ENCODE assay signal across 9 mouse cellular contexts in the genomic region with DNA sequence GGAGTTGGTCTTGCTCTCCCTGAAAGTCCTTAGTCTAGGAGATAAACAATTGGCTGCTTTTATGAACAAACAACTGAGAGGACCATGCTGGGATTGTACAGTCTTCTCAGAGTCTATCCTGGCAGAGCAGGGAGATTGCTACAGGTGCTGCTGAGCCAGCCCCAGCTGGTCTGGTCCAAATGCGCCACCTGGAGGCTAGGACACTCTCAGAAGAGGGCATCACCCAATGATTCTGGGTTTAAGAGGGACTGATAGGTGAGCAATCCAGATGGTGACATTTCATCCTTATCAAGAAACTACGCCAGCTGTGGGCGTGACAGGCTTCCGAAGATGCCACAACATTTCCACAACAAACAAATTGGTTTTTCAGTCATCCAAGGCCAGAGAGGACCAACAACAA. TPM values are rescaled to one million over a fixed set of nuclear protein-coding genes. Genes with fewer than 3 reads are reported as not detected.
DNase-seq lines count a peak whose midpoint lies in the region; ATAC-seq and TF ChIP-seq lines count a peak whose summit lies in the region.
"Had no signal": no experiment of that assay in that cellular context is flagged by ENCODE, and none has a peak within 500 bp of the region (broad histone marks: within the 10 kb centered on the region; RNA-seq: fewer than 3 reads in every experiment).

No protein-coding gene starts in this region.

- peak; percentile 53; the same call in 1 of the 2 replicates for ATAC-seq in forebrain, embryonic 11.5 days (replicated peaks; ENCODE audit: low FRiP score)
- peak; percentile 83 for ATAC-seq in hindbrain, postnatal 0 days
- peak; percentile 85 for ATAC-seq in megakaryocyte-erythroid progenitor cell, adult 5-6 weeks (replicated peaks; ENCODE audit: low FRiP score, low TSS enrichment, poor library complexity, severe bottlenecking)
- ATAC-seq in inflammation-experienced regulatory T-cells, adult 6 months = no peak

- DNase-seq in Muller cell, postnatal 12 days (ENCODE audit: inconsistent ontology term) = peak; percentile 56
- peak; percentile 40 for DNase-seq in c-Kit-positive CD71-negative TER-119-negative erythroid progenitor cells, embryonic 14.5 days (ENCODE audit: low read depth)
- DNase-seq in forebrain, embryonic 11.5 days (ENCODE audit: low spot score) = peak; percentile 69
- peak; percentile 79 for DNase-seq in hindbrain, postnatal 0 days (ENCODE audit: low spot score)
- peak; percentile 69 to 71 for DNase-seq in left cerebral cortex, adult 18-20 months (ENCODE audit: low spot score in 2 of 2)

- H3K27ac ChIP-seq in forebrain, embryonic 11.5 days (ENCODE audit: low read depth, low read length) = no peak overlapping the region
- H3K27ac ChIP-seq in hindbrain, postnatal 0 days = no peak overlapping the region
- H3K27ac ChIP-seq in small intestine, adult 2 months (ENCODE audit: insufficient read depth, low read depth, low read length) = no peak overlapping the region
- H3K27ac ChIP-seq: limb, embryonic 13.5 days had no signal

- 52% methylated on average over 4 of the region's 4 CpGs for WGBS in forebrain, embryonic 11.5 days
- WGBS in hindbrain, postnatal 0 days = 56% methylated on average over 4 of the region's 4 CpGs
- WGBS in small intestine, adult 2 months = 27% methylated on average over 4 of the region's 4 CpGs

- TF ChIP-seq POLR2A in small intestine, adult 2 months (IDR thresholded peaks at IDR 0.05; ENCODE audit: low read depth, low read length) = no peak

- no peaks in the 10 kb centered on the region for H3K27me3 ChIP-seq in forebrain, embryonic 11.5 days (ENCODE audit: control insufficient read depth, insufficient read depth, low read length)
- H3K27me3 ChIP-seq in hindbrain, postnatal 0 days (ENCODE audit: insufficient read depth, low read length) = no peaks in the 10 kb centered on the region
- H3K27me3 ChIP-seq in small intestine, adult 2 months (ENCODE audit: control insufficient read depth, insufficient read depth, low read length) = no peaks in the 10 kb centered on the region
- H3K27me3 ChIP-seq: limb, embryonic 13.5 days had no signal

- no peaks in the 10 kb centered on the region for H3K9me3 ChIP-seq in forebrain, embryonic 11.5 days (ENCODE audit: control insufficient read depth, low read length)
- no peaks in the 10 kb centered on the region for H3K9me3 ChIP-seq in hindbrain, postnatal 0 days (ENCODE audit: low read length)
- H3K9me3 ChIP-seq: limb, embryonic 13.5 days had no signal

- TF ChIP-seq CTCF in hindbrain, postnatal 0 days (IDR thresholded peaks at IDR 0.05; ENCODE audit: low read depth) = peak; percentile 86
- TF ChIP-seq CTCF in small intestine, adult 2 months (IDR thresholded peaks at IDR 0.05; ENCODE audit: extremely low read depth, insufficient read length, insufficient replicate concordance, low read depth, low read length) = peak; percentile 57; the same call in 1 of the 2 replicates

- H3K4me3 ChIP-seq in forebrain, embryonic 11.5 days (ENCODE audit: low read depth, low read length) = no peak overlapping the region
- no peak overlapping the region for H3K4me3 ChIP-seq in hindbrain, postnatal 0 days (ENCODE audit: low read length)
- H3K4me3 ChIP-seq in small intestine, adult 2 months (ENCODE audit: low read depth, low read length) = no peak overlapping the region
- H3K4me3 ChIP-seq: limb, embryonic 13.5 days had no signal

- H3K9ac ChIP-seq in forebrain, embryonic 11.5 days (ENCODE audit: low read length) = no peak overlapping the region
- H3K9ac ChIP-seq in hindbrain, postnatal 0 days (replicated peaks; ENCODE audit: low read length) = no peak overlapping the region
- H3K9ac ChIP-seq: limb, embryonic 13.5 days had no signal

- H3K4me2 ChIP-seq in forebrain, embryonic 11.5 days (ENCODE audit: low read depth, low read length, severe bottlenecking) = no peak overlapping the region
- no peak overlapping the region for H3K4me2 ChIP-seq in hindbrain, postnatal 0 days (ENCODE audit: low read depth, low read length)
- H3K4me2 ChIP-seq: limb, embryonic 13.5 days had no signal

- H3K36me3 ChIP-seq in forebrain, embryonic 11.5 days (ENCODE audit: control insufficient read depth, insufficient read depth, low read length) = no peaks in the 10 kb centered on the region
- no peaks in the 10 kb centered on the region for H3K36me3 ChIP-seq in hindbrain, postnatal 0 days (ENCODE audit: insufficient read depth, low read length)
- H3K36me3 ChIP-seq in small intestine, adult 2 months (ENCODE audit: control insufficient read depth, insufficient read depth, low read length) = no peaks in the 10 kb centered on the region
- H3K36me3 ChIP-seq: limb, embryonic 13.5 days had no signal

- no peaks in the 10 kb centered on the region for H3K4me1 ChIP-seq in forebrain, embryonic 11.5 days (replicated peaks; ENCODE audit: control insufficient read depth, insufficient read depth, low read length)
- no peaks in the 10 kb centered on the region for H3K4me1 ChIP-seq in hindbrain, postnatal 0 days (ENCODE audit: insufficient read depth, low read length)
- H3K4me1 ChIP-seq in small intestine, adult 2 months (ENCODE audit: control insufficient read depth, insufficient read depth, insufficient read length, low read length) = no peaks in the 10 kb centered on the region

RNA-seq across cellular contexts. Expression of gene Smarca5, which starts 51.2 kb away (rescaled TPM):
- 169 and 176 TPM in 2 replicates for polyA plus RNA-seq in forebrain, embryonic 11.5 days (2014; fragmentation: Nextera tagmentation; extraction: Ambion mirVana)
- total RNA-seq in hindbrain, postnatal 0 days (2014; rRNA removed) = 22.6 and 27.3 TPM in 2 replicates
- polyA plus RNA-seq in hindbrain, postnatal 0 days (2015; fragmentation: Nextera tagmentation; extraction: Ambion mirVana) = 39.7 and 43.7 TPM in 2 replicates
- 10 to 100 TPM; 54.0 to 63.8 TPM for total RNA-seq in left cerebral cortex, adult 18-20 months (2021)
- 97.6 and 109 TPM in 2 replicates for total RNA-seq in megakaryocyte-erythroid progenitor cell, adult 5-6 weeks (2014; fragmentation: Nextera tagmentation)
- total RNA-seq in megakaryocyte-erythroid progenitor cell, adult 5-6 weeks (2017) = 259 and 266 TPM in 2 replicates
- 2.6 and 7.0 TPM in 2 replicates for polyA plus RNA-seq in small intestine, adult 2 months (2012; rRNA removed)
- 10 to 100 TPM; 28.9 to 32.8 (median 29.4) TPM for polyA plus RNA-seq in inflammation-experienced regulatory T-cells, adult 6 months (2017; shearing (Covaris generic))
